Comparison of ENCODE assay signal across 8 mouse cellular contexts in the genomic region with DNA sequence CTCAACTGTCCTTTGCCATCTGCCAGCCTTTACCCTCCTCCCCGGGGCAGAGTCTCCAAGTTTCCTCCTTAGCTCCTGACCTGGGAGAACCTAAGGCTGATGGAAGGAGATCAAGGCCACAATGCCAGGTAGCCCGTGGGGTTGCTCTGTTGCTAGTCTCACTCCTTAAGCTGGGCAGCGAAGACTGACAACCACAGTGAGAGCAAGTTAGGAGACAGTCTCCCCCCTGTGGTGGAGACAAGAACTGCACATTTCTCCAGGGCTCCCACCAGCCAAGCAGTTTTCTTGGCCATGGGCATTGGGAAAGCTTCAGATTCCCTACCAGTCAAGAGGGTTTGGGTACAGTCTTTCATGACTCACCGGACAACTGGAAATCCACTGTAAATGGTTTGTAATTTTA. TPM values are rescaled to one million over a fixed set of nuclear protein-coding genes. Genes with fewer than 3 reads are reported as not detected.
DNase-seq lines count a peak whose midpoint lies in the region; ATAC-seq lines count a peak whose summit lies in the region.
"Had no signal": no experiment of that assay in that cellular context is flagged by ENCODE, and none has a peak within 500 bp of the region (broad histone marks: within the 10 kb centered on the region; RNA-seq: fewer than 3 reads in every experiment).

No protein-coding gene starts in this region.

- intact Hi-C loops in gastrocnemius, postnatal 14 days (cut with DNase I; ENCODE audit: low total_unique reads) = loop anchor here (5.0 kb wide), 2 partner anchors 45 to 415 kb away; no protein-coding TSS in a partner anchor

- peak; percentile 46 for DNase-seq in Muller cell, postnatal 12 days (ENCODE audit: inconsistent ontology term)
- DNase-seq in cerebellum, postnatal 10 days = peak; percentile 84 to 87
- DNase-seq in gastrocnemius, postnatal 14 days = peak; percentile 61
- peak; percentile 55 for DNase-seq in layer of hippocampus, adult 9-11 months
- DNase-seq in lung, postnatal 25 days (ENCODE audit: low spot score) = peak; percentile 76
- peak; percentile 51 for DNase-seq in skeletal muscle tissue, adult 2 months (ENCODE audit: low read depth, low spot score)

- peak; percentile 95 for ATAC-seq in CD4-positive, CD25-positive, alpha-beta regulatory T cell, adult 4 months

RNA-seq across cellular contexts. Expression of gene Stra8, which starts 7.2 kb away (rescaled TPM):
- under 1 TPM in 1 of 2 experiments, not detected in 1; 0.27 TPM for polyA plus RNA-seq in CD4-positive, CD25-positive, alpha-beta regulatory T cell, adult 4 months (2017; shearing (Covaris generic))
- not detected for total RNA-seq in gastrocnemius, postnatal 14 days (2021)
- polyA plus RNA-seq: liver, embryonic 15.5 days had no signal

RNA-seq across cellular contexts. Expression of gene Wdr91, which starts 16.5 kb away (rescaled TPM):
- polyA plus RNA-seq in CD4-positive, CD25-positive, alpha-beta regulatory T cell, adult 4 months (2017; shearing (Covaris generic)) = 10 to 100 TPM; 20.0 to 30.1 TPM
- total RNA-seq in gastrocnemius, postnatal 14 days (2021) = 1 to 10 TPM; 9.3 to 9.7 TPM

RNA-seq across cellular contexts. Expression of gene Cyren, which starts 49.3 kb away (rescaled TPM):
- 1 to 10 TPM; 5.0 to 5.9 TPM for polyA plus RNA-seq in CD4-positive, CD25-positive, alpha-beta regulatory T cell, adult 4 months (2017; shearing (Covaris generic))
- total RNA-seq in gastrocnemius, postnatal 14 days (2021) = 1 to 10 TPM; 4.0 to 5.0 TPM

Comparison
In these comparisons a context has a peak if more than half of its experiments do, and no peak if none do; other contexts are left out.
1. Peak in every context shown above with its lines: DNase-seq and ATAC-seq.